Mouse (Mus musculus) kidney, postnatal 14 days (tissue): ENCODE data around the gene Serpind1.

Experiments
- DNase-seq: peaks from one replicate; pipeline ENCODE4 v3.0.0; 2022; ENCODE audit warnings: mixed read lengths

Gene Serpind1

GRCm38 (mm10) chr16:17356031-17356430 is 24.9 kb downstream of the Serpind1 start:
- DNase-seq = no peak

GRCm38 (mm10) chr16:17358787-17359186 is 27.6 kb downstream of the Serpind1 start:
- DNase-seq = no peak

- no peak for DNase-seq
Measured at GRCm38 (mm10) chr16:17382306-17382705, 51.1 kb downstream of the Serpind1 start.

- DNase-seq = no peak
Measured at GRCm38 (mm10) chr16:17383594-17384326, 52.6 kb downstream of the Serpind1 start.

DNA sequence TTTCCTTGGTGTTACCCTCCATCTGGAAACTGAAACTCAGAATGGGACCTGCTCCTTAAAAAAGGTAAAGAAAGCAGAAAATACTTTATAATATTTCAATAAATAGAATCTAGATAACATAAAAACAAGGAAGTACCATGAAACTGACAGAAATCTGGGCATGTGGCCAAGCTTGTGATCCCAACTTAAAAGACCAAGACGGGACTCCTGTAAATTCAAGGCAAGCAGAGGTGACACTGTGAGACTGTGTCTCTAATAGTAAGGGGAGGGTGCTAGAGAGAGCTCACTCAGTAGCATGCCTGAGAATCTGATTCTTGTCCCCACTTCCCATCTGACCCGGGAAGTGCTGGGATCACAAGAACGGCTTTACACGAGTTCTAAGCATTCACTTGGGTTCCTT is 61.6 kb downstream of the Serpind1 start:
- peak; percentile 31 for DNase-seq
